Mouse (Mus musculus) kidney, adult 2 months (tissue): ENCODE results near the gene Wipi1. TPM values are rescaled to one million over a fixed set of nuclear protein-coding genes. Genes with fewer than 3 reads are reported as not detected.
A peak's percentile ranks its signal among the peaks of the same experiment; 100 is the strongest.

Experiments used
- DNase-seq: peaks from one replicate; pipeline ENCODE4 v3.0.0; 2021
- H3K27ac ChIP-seq: fragments of 200-500 bp; 2 replicates; pipeline ENCODE4 v1.5.1; 2012; ENCODE audit warnings: low read depth, low read length, control low read depth, inconsistent platforms; ENCODE audit not compliant: insufficient read depth
- H3K27me3 ChIP-seq: fragments of 200-500 bp; replicated peaks from 2 replicates; pipeline ENCODE4 v1.6.1; 2012; ENCODE audit warnings: mild to moderate bottlenecking, moderate library complexity, low read length, inconsistent platforms; ENCODE audit not compliant: control insufficient read depth, insufficient read depth
- H3K36me3 ChIP-seq: fragments of 200-500 bp; 2 replicates; pipeline ENCODE4 v1.6.1; 2012; ENCODE audit warnings: mild to moderate bottlenecking, moderate library complexity, low read length, inconsistent platforms; ENCODE audit not compliant: control insufficient read depth, insufficient read depth
- H3K4me1 ChIP-seq: fragments of 200-500 bp; 2 replicates; pipeline ENCODE4 v1.6.1; 2011; ENCODE audit warnings: low read length; ENCODE audit not compliant: control insufficient read depth, insufficient read depth
- H3K4me3 ChIP-seq: fragments of 200-500 bp; 2 replicates; pipeline ENCODE4 v1.5.1; 2011; ENCODE audit warnings: mild to moderate bottlenecking, low read depth, low read length, control low read depth; ENCODE audit not compliant: insufficient read depth
- CTCF ChIP-seq: fragments of 200-500 bp; conservative IDR thresholded peaks from 2 replicates; pipeline ENCODE4 v1.5.1; 2011; ENCODE audit warnings: low read depth, mild to moderate bottlenecking, control low read depth, low read length, moderate library complexity, mixed read lengths; ENCODE audit not compliant: insufficient read depth, insufficient read length
- POLR2A ChIP-seq: fragments of 200-500 bp; IDR thresholded peaks from one replicate; pipeline ENCODE4 v1.6.1; 2011; ENCODE audit warnings: low read depth, low read length, control low read depth
- WGBS: fragments of 180-500 bp; shearing (Covaris S2); methylation state at CpG from one replicate; pipeline ENCODE4 v1.1.7; 2018; 5-methylcytosine and 5-hydroxymethylcytosine counted together
- polyA plus RNA-seq: library from polyadenylated mRNA; depleted of rRNA; stranded (reverse); fragments of >200 nt; gene quantifications from 2 replicates; pipeline ENCODE4 v1.2.3, GENCODE M21; 2012

Gene Wipi1
- polyA plus RNA-seq, 1 experiment: 22.7 TPM

GRCm38 (mm10) chr11:109553921-109554320, 57.8 kb downstream of the Wipi1 start:
- Histone ChIP-seq H3K27ac (no peak overlapping the region), H3K4me1 (peaks cover 3% of the 10 kb centered on the region; the same call in 1 of the 2 replicates), H3K36me3 (no peaks in the 10 kb centered on the region), H3K4me3 (no peak overlapping the region), H3K27me3 (no peaks in the 10 kb centered on the region)
- 76% methylated on average over 4 of the region's 4 CpGs for WGBS
- no peak for TF ChIP-seq POLR2A
- no peak for TF ChIP-seq CTCF
- no peak for DNase-seq

GRCm38 (mm10) chr11:109549599-109550290, 62.0 kb downstream of the Wipi1 start:
- WGBS: 77% methylated on average over 5 of the region's 5 CpGs
- no peak for DNase-seq
- H3K4me1 ChIP-seq: no peaks in the 10 kb centered on the region
- H3K27me3 ChIP-seq: no peaks in the 10 kb centered on the region
- H3K36me3 ChIP-seq: no peaks in the 10 kb centered on the region
- no peak for TF ChIP-seq CTCF
- no peak for TF ChIP-seq POLR2A
- H3K27ac ChIP-seq: no peak overlapping the region
- no peak overlapping the region for H3K4me3 ChIP-seq

GRCm38 (mm10) chr11:109547652-109548051, 64.1 kb downstream of the Wipi1 start:
- WGBS: 88% methylated on average over 1 of the region's 1 CpGs
- no peaks in the 10 kb centered on the region for H3K36me3 ChIP-seq
- H3K4me1 ChIP-seq: no peaks in the 10 kb centered on the region; the same call in 1 of the 2 replicates
- no peak overlapping the region for H3K4me3 ChIP-seq
- no peak for DNase-seq
- no peaks in the 10 kb centered on the region for H3K27me3 ChIP-seq
- TF ChIP-seq CTCF: no peak
- TF ChIP-seq POLR2A: no peak
- no peak overlapping the region for H3K27ac ChIP-seq

GRCm38 (mm10) chr11:109546305-109547001, 65.3 kb downstream of the Wipi1 start:
- TF ChIP-seq CTCF: no peak
- no peaks in the 10 kb centered on the region for H3K36me3 ChIP-seq
- DNase-seq: peak; percentile 10
- 55% methylated on average over 16 of the region's 16 CpGs for WGBS
- no peaks in the 10 kb centered on the region; the same call in 1 of the 2 replicates for H3K4me1 ChIP-seq
- H3K27ac ChIP-seq: peak overlapping the region; percentile 29; the same call in 1 of the 2 replicates
- no peaks in the 10 kb centered on the region for H3K27me3 ChIP-seq
- no peak overlapping the region for H3K4me3 ChIP-seq

GRCm38 (mm10) chr11:109545700-109546143, 66.0 kb downstream of the Wipi1 start:
- peak; percentile 95 for DNase-seq
- Histone ChIP-seq H3K4me1 (no peaks in the 10 kb centered on the region; the same call in 1 of the 2 replicates), H3K27me3 (no peaks in the 10 kb centered on the region), H3K36me3 (no peaks in the 10 kb centered on the region), H3K4me3 (no peak overlapping the region), H3K27ac (peak overlapping the region; percentile 80; the same call in 1 of the 2 replicates)
- 24% methylated on average over 12 of the region's 12 CpGs for WGBS
- TF ChIP-seq POLR2A (no peak), CTCF (no peak)

- Histone ChIP-seq H3K36me3 (no peaks in the 10 kb centered on the region), H3K4me1 (no peaks in the 10 kb centered on the region; the same call in 1 of the 2 replicates), H3K27ac (peak overlapping the region; percentile 80), H3K4me3 (no peak overlapping the region), H3K27me3 (no peaks in the 10 kb centered on the region)
- TF ChIP-seq POLR2A (no peak), CTCF (no peak)
- DNase-seq: no peak
- 34% methylated on average over 7 of the region's 7 CpGs for WGBS
Observed at GRCm38 (mm10) chr11:109545265-109545664, 66.5 kb downstream of the Wipi1 start.

- no peak for DNase-seq
- H3K4me1 ChIP-seq: no peaks in the 10 kb centered on the region; the same call in 1 of the 2 replicates
- 48% methylated on average over 7 of the region's 7 CpGs for WGBS
- no peaks in the 10 kb centered on the region for H3K27me3 ChIP-seq
- TF ChIP-seq CTCF (no peak), POLR2A (no peak)
- H3K27ac ChIP-seq: no peak overlapping the region
- no peaks in the 10 kb centered on the region for H3K36me3 ChIP-seq
- no peak overlapping the region for H3K4me3 ChIP-seq
Observed at GRCm38 (mm10) chr11:109544432-109544831, 67.3 kb downstream of the Wipi1 start.
